Mouse (Mus musculus): ENCODE data around the gene Frem1. TPM values are rescaled to one million over a fixed set of nuclear protein-coding genes. Genes with fewer than 3 reads are reported as not detected.
A peak's percentile ranks its signal among the peaks of the same experiment; 100 is the strongest.

The Frem1 gene
- polyA plus RNA-seq, 1 experiment from 2014 or later: 0.35 TPM

DNA sequence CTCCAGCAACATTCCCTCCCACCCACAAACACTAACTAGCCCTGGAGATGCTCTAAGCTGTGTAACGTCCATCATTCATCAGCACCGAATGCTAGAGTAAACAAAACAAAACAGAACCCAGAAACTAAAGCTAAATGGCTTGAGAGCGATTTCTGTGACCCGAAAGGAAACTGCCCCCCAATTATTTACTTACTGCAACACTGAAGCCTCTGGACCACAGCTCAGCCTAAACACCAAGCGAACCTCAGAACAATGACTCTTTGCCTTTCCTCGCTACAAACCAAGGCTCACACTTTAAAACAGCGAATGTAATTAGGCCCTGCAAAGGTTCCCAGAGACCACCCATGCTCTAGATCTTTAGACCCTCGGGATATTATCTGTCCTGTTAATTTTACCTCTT is 963 bp downstream of the Frem1 start:
- Histone ChIP-seq H3K9ac (replicated peaks) (no peak overlapping the region), H3K4me2 (ENCODE audit: low read depth, low read length) (no peak overlapping the region), H3K36me3 (replicated peaks; ENCODE audit: insufficient read depth, low read length) (no peaks in the 10 kb centered on the region), H3K4me3 (ENCODE audit: low read depth, low read length) (no peak overlapping the region), H3K4me1 (ENCODE audit: insufficient read depth) (no peaks in the 10 kb centered on the region), H3K27me3 (ENCODE audit: insufficient read depth, low read length) (peaks cover 13% of the 10 kb centered on the region; the same call in 1 of the 2 replicates), H3K27ac (ENCODE audit: low read depth) (no peak overlapping the region), H3K9me3 (ENCODE audit: low read length) (no peaks in the 10 kb centered on the region)
- ATAC-seq (no peak), DNase-seq (no peak)
- 34% methylated on average over 8 of the region's 8 CpGs for WGBS (ENCODE audit: insufficient replicate concordance)
- TF ChIP-seq CTCF (IDR thresholded peaks at IDR 0.05; ENCODE audit: low read depth): no peak
- no peak for TF ChIP-seq EP300 (IDR thresholded peaks at IDR 0.05; ENCODE audit: low read depth)

GRCm38 (mm10) chr4:83050151-83050796 is 1.9 kb downstream of the Frem1 start:
- 0 out of 2 replicates have a peak overlapping the region, but pooled peaks have one; percentile 11 for H3K4me2 ChIP-seq (ENCODE audit: low read depth, low read length)
- no peaks in the 10 kb centered on the region for H3K4me1 ChIP-seq (ENCODE audit: insufficient read depth)
- H3K27me3 ChIP-seq (ENCODE audit: insufficient read depth, low read length): peaks cover 13% of the 10 kb centered on the region; the same call in 1 of the 2 replicates
- no peak for TF ChIP-seq CTCF (IDR thresholded peaks at IDR 0.05; ENCODE audit: low read depth)
- no peak for TF ChIP-seq EP300 (IDR thresholded peaks at IDR 0.05; ENCODE audit: low read depth)
- no peaks in the 10 kb centered on the region for H3K36me3 ChIP-seq (replicated peaks; ENCODE audit: insufficient read depth, low read length)
- 68% methylated on average over 5 of the region's 5 CpGs for WGBS (ENCODE audit: insufficient replicate concordance)
- DNase-seq: no peak
- no peak for ATAC-seq
- H3K27ac ChIP-seq (ENCODE audit: low read depth): no peak overlapping the region
- no peak overlapping the region for H3K4me3 ChIP-seq (ENCODE audit: low read depth, low read length)
- H3K9me3 ChIP-seq (ENCODE audit: low read length): no peaks in the 10 kb centered on the region
- no peak overlapping the region for H3K9ac ChIP-seq (replicated peaks)

DNA sequence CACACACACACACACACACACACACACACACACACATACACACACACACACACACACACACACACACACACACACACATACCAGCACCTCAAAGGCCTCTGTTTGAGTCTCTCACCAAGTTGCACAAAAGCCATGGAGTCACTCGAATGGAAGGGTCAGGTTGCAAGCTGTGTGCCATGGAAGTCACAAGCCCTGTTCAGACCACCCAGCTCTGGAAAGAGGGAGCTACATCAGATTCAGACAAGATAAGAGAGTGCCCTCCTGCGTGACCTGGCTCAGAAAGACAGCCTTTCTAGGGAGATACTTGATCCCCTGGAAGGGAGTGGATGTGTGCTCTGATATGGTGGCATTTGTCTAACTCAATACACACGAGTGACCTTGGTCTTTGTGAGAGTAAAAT is 2.9 kb downstream of the Frem1 start:
- Histone ChIP-seq H3K4me2 (ENCODE audit: low read depth, low read length) (no peak overlapping the region), H3K36me3 (replicated peaks; ENCODE audit: insufficient read depth, low read length) (no peaks in the 10 kb centered on the region), H3K9me3 (ENCODE audit: low read length) (no peaks in the 10 kb centered on the region), H3K27me3 (ENCODE audit: insufficient read depth, low read length) (peaks cover 13% of the 10 kb centered on the region; the same call in 1 of the 2 replicates), H3K4me3 (ENCODE audit: low read depth, low read length) (no peak overlapping the region), H3K4me1 (ENCODE audit: insufficient read depth) (no peaks in the 10 kb centered on the region), H3K9ac (replicated peaks) (no peak overlapping the region), H3K27ac (ENCODE audit: low read depth) (no peak overlapping the region)
- TF ChIP-seq CTCF (IDR thresholded peaks at IDR 0.05; ENCODE audit: low read depth) (no peak), EP300 (IDR thresholded peaks at IDR 0.05; ENCODE audit: low read depth) (no peak)
- DNase-seq (no peak), ATAC-seq (no peak)
- 49% methylated on average over 3 of the region's 3 CpGs for WGBS (ENCODE audit: insufficient replicate concordance)

- no peak for ATAC-seq
- Histone ChIP-seq H3K4me2 (ENCODE audit: low read depth, low read length) (no peak overlapping the region), H3K36me3 (replicated peaks; ENCODE audit: insufficient read depth, low read length) (no peaks in the 10 kb centered on the region), H3K9me3 (ENCODE audit: low read length) (no peaks in the 10 kb centered on the region), H3K4me1 (ENCODE audit: insufficient read depth) (no peaks in the 10 kb centered on the region), H3K27ac (ENCODE audit: low read depth) (no peak overlapping the region), H3K4me3 (ENCODE audit: low read depth, low read length) (no peak overlapping the region), H3K9ac (replicated peaks) (no peak overlapping the region), H3K27me3 (ENCODE audit: insufficient read depth, low read length) (peaks cover 13% of the 10 kb centered on the region; the same call in 1 of the 2 replicates)
- no peak for DNase-seq
- TF ChIP-seq EP300 (IDR thresholded peaks at IDR 0.05; ENCODE audit: low read depth) (no peak), CTCF (IDR thresholded peaks at IDR 0.05; ENCODE audit: low read depth) (no peak)
- 36% methylated on average over 2 of the region's 2 CpGs for WGBS (ENCODE audit: insufficient replicate concordance)
Observed at GRCm38 (mm10) chr4:83048561-83048960, 3.6 kb downstream of the Frem1 start.

- ATAC-seq (no peak), DNase-seq (no peak)
- Histone ChIP-seq H3K27ac (ENCODE audit: low read depth) (no peak overlapping the region), H3K9ac (replicated peaks) (no peak overlapping the region), H3K27me3 (ENCODE audit: insufficient read depth, low read length) (peaks cover 8% of the 10 kb centered on the region; the same call in 1 of the 2 replicates), H3K4me2 (ENCODE audit: low read depth, low read length) (no peak overlapping the region), H3K4me1 (ENCODE audit: insufficient read depth) (no peaks in the 10 kb centered on the region), H3K36me3 (replicated peaks; ENCODE audit: insufficient read depth, low read length) (no peaks in the 10 kb centered on the region), H3K9me3 (ENCODE audit: low read length) (no peaks in the 10 kb centered on the region), H3K4me3 (ENCODE audit: low read depth, low read length) (no peak overlapping the region)
- WGBS (ENCODE audit: insufficient replicate concordance): 35% methylated on average over 2 of the region's 2 CpGs
- TF ChIP-seq EP300 (IDR thresholded peaks at IDR 0.05; ENCODE audit: low read depth) (no peak), CTCF (IDR thresholded peaks at IDR 0.05; ENCODE audit: low read depth) (no peak)
Observed at GRCm38 (mm10) chr4:83046806-83047205, 5.3 kb downstream of the Frem1 start.

- ATAC-seq (no peak), DNase-seq (no peak)
- 74% methylated on average over 3 of the region's 3 CpGs for WGBS (ENCODE audit: insufficient replicate concordance)
- no peak overlapping the region for H3K4me2 ChIP-seq (ENCODE audit: low read depth, low read length)
- no peaks in the 10 kb centered on the region for H3K4me1 ChIP-seq (ENCODE audit: insufficient read depth)
- H3K9ac ChIP-seq (replicated peaks): no peak overlapping the region
- H3K36me3 ChIP-seq (replicated peaks; ENCODE audit: insufficient read depth, low read length): no peaks in the 10 kb centered on the region
- no peak overlapping the region for H3K27ac ChIP-seq (ENCODE audit: low read depth)
- H3K27me3 ChIP-seq (ENCODE audit: insufficient read depth, low read length): peaks cover 4% of the 10 kb centered on the region; the same call in 1 of the 2 replicates
- H3K4me3 ChIP-seq (ENCODE audit: low read depth, low read length): no peak overlapping the region
- TF ChIP-seq EP300 (IDR thresholded peaks at IDR 0.05; ENCODE audit: low read depth) (no peak), CTCF (IDR thresholded peaks at IDR 0.05; ENCODE audit: low read depth) (no peak)
- H3K9me3 ChIP-seq (ENCODE audit: low read length): no peaks in the 10 kb centered on the region
Observed at GRCm38 (mm10) chr4:83046069-83046468, 6.1 kb downstream of the Frem1 start.

Data from liver, postnatal 0 days (tissue).